Mouse (Mus musculus) kidney, adult 2 months (tissue): ENCODE measurements at regions not wholly inside any gene's neighbourhood (a gene's known extent, or its start where the extent isn't known, plus 50 kb on each side); places are given as distances from the start of the nearest gene placed in this dataset.

Experiments
- DNase-seq: peaks from one replicate; pipeline ENCODE4 v3.0.0; 2021
- H3K27ac ChIP-seq: fragments of 200-500 bp; 2 replicates; pipeline ENCODE4 v1.5.1; 2012; ENCODE audit warnings: low read depth, low read length, control low read depth, inconsistent platforms; ENCODE audit not compliant: insufficient read depth
- H3K27me3 ChIP-seq: fragments of 200-500 bp; replicated peaks from 2 replicates; pipeline ENCODE4 v1.6.1; 2012; ENCODE audit warnings: mild to moderate bottlenecking, moderate library complexity, low read length, inconsistent platforms; ENCODE audit not compliant: control insufficient read depth, insufficient read depth
- H3K36me3 ChIP-seq: fragments of 200-500 bp; 2 replicates; pipeline ENCODE4 v1.6.1; 2012; ENCODE audit warnings: mild to moderate bottlenecking, moderate library complexity, low read length, inconsistent platforms; ENCODE audit not compliant: control insufficient read depth, insufficient read depth
- H3K4me1 ChIP-seq: fragments of 200-500 bp; 2 replicates; pipeline ENCODE4 v1.6.1; 2011; ENCODE audit warnings: low read length; ENCODE audit not compliant: control insufficient read depth, insufficient read depth
- H3K4me3 ChIP-seq: fragments of 200-500 bp; 2 replicates; pipeline ENCODE4 v1.5.1; 2011; ENCODE audit warnings: mild to moderate bottlenecking, low read depth, low read length, control low read depth; ENCODE audit not compliant: insufficient read depth
- CTCF ChIP-seq: fragments of 200-500 bp; conservative IDR thresholded peaks from 2 replicates; pipeline ENCODE4 v1.5.1; 2011; ENCODE audit warnings: low read depth, mild to moderate bottlenecking, control low read depth, low read length, moderate library complexity, mixed read lengths; ENCODE audit not compliant: insufficient read depth, insufficient read length
- POLR2A ChIP-seq: fragments of 200-500 bp; IDR thresholded peaks from one replicate; pipeline ENCODE4 v1.6.1; 2011; ENCODE audit warnings: low read depth, low read length, control low read depth
- WGBS: fragments of 180-500 bp; shearing (Covaris S2); methylation state at CpG from one replicate; pipeline ENCODE4 v1.1.7; 2018; 5-methylcytosine and 5-hydroxymethylcytosine counted together

DNA sequence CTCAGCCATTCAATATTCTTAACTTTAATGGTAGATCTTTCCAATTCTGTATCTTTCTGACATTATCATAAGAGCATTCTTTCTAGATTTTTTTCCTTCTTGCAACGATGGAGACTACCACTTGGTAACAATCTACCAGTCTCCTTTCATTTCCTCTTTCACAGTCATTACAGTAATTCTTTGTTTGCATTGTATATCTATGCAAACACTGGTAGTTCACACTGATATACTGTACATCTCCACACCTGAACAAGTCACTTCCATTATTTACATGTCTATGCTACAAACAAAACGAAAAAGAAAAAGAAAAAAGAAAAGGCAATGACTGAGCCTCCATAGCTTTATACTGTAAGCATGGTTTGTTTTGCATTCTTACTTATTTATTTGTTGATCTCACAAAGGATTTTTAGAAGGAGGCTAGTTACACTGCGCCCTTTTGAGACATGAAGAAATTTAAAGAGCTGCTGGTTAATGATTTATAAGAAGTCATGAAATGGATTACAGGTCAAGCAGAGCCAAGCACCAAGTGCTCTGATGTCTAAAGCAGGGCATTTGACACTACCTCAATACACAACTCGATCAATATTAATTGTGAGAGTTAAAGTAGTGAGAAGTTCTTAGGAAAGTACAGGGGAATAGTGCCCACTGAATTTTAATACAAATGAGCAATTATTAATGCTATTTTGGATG is 56.5 kb upstream of the Dgkb start:
- no peaks in the 10 kb centered on the region for H3K27me3 ChIP-seq
- WGBS: 50% methylated on average over 4 of the region's 4 CpGs
- TF ChIP-seq CTCF (no peak), POLR2A (no peak)
- H3K4me1 ChIP-seq: no peaks in the 10 kb centered on the region
- H3K27ac ChIP-seq: no peak overlapping the region
- DNase-seq: peak; percentile 2
- no peak overlapping the region for H3K4me3 ChIP-seq
- H3K36me3 ChIP-seq: no peaks in the 10 kb centered on the region
